Mouse (Mus musculus): ENCODE data around the gene Eng. TPM values are rescaled to one million over a fixed set of nuclear protein-coding genes. Genes with fewer than 3 reads are reported as not detected.

Eng gene
- polyA plus RNA-seq, 1 experiment from 2014 or later = 33.0 TPM

MicroRNAs encoded within 50 kb of the gene (microRNA counts, 519-probe panel; counts per million panel counts)
- microRNA mmu-miR-1954 (342 counts per million, percentile 67 among the panel's probes with 10 or more counts), microRNA mmu-miR-2861 (342 counts per million, percentile 67 among the panel's probes with 10 or more counts)

Small RNAs within 50 kb of the gene (microRNA-seq; reads per million reads assigned to microRNA genes)
- gene Gm47291 (not detected), gene Mir1954 (not detected), gene Mir2861 (not detected), gene Mir3960 (not detected), gene Mir8093 (not detected)

Other genes starting within 250 kb of the Eng start
- 5.7 and 6.0 TPM in 2 replicates for gene Naif1, start 196.1 kb upstream of the Eng start, polyA plus RNA-seq (2016; fragmentation: Nextera tagmentation; extraction: Ambion mirVana)
- gene Slc25a25, start 195.2 kb upstream of the Eng start, polyA plus RNA-seq (2016; fragmentation: Nextera tagmentation; extraction: Ambion mirVana) = 41.6 and 44.0 TPM in 2 replicates
- 11.5 and 14.4 TPM in 2 replicates for gene Fam102a, start 111.3 kb upstream of the Eng start, polyA plus RNA-seq (2016; fragmentation: Nextera tagmentation; extraction: Ambion mirVana)
- gene Dpm2, start 75.7 kb upstream of the Eng start, polyA plus RNA-seq (2016; fragmentation: Nextera tagmentation; extraction: Ambion mirVana) = 121 and 124 TPM in 2 replicates
- gene Pip5kl1, start 71.8 kb upstream of the Eng start, polyA plus RNA-seq (2016; fragmentation: Nextera tagmentation; extraction: Ambion mirVana) = 3.9 and 4.0 TPM in 2 replicates
- 0.25 and 0.69 TPM in 2 replicates for gene 9430097D07Rik, start 70.9 kb upstream of the Eng start, polyA plus RNA-seq (2016; fragmentation: Nextera tagmentation; extraction: Ambion mirVana)
- gene St6galnac4, start 59.5 kb upstream of the Eng start, polyA plus RNA-seq (2016; fragmentation: Nextera tagmentation; extraction: Ambion mirVana) = 20.4 and 21.4 TPM in 2 replicates
- gene St6galnac6, start 46.9 kb upstream of the Eng start, polyA plus RNA-seq (2016; fragmentation: Nextera tagmentation; extraction: Ambion mirVana) = 10.1 and 11.5 TPM in 2 replicates
- gene Ak1, start 24.8 kb upstream of the Eng start, polyA plus RNA-seq (2016; fragmentation: Nextera tagmentation; extraction: Ambion mirVana) = 46.6 and 50.4 TPM in 2 replicates
- gene Fpgs, start 57.5 kb downstream of the Eng start, polyA plus RNA-seq (2016; fragmentation: Nextera tagmentation; extraction: Ambion mirVana) = 16.4 and 17.3 TPM in 2 replicates
- 97.8 and 103 TPM in 2 replicates for gene Cdk9, start 66.5 kb downstream of the Eng start, polyA plus RNA-seq (2016; fragmentation: Nextera tagmentation; extraction: Ambion mirVana)
- gene Sh2d3c, start 74.5 kb downstream of the Eng start, polyA plus RNA-seq (2016; fragmentation: Nextera tagmentation; extraction: Ambion mirVana) = 41.8 and 45.1 TPM in 2 replicates
- gene 6330409D20Rik, start 94.4 kb downstream of the Eng start, polyA plus RNA-seq (2016; fragmentation: Nextera tagmentation; extraction: Ambion mirVana) = 2.1 and 3.1 TPM in 2 replicates
- 55.5 and 56.1 TPM in 2 replicates for gene Tor2a, start 110.6 kb downstream of the Eng start, polyA plus RNA-seq (2016; fragmentation: Nextera tagmentation; extraction: Ambion mirVana)
- 0.32 and 1.2 TPM in 2 replicates for gene Ttc16, start 129.0 kb downstream of the Eng start, polyA plus RNA-seq (2016; fragmentation: Nextera tagmentation; extraction: Ambion mirVana)
- gene Ptrh1, start 129.2 kb downstream of the Eng start, polyA plus RNA-seq (2016; fragmentation: Nextera tagmentation; extraction: Ambion mirVana) = 4.3 and 5.5 TPM in 2 replicates
- gene Cfap157, start 137.8 kb downstream of the Eng start, polyA plus RNA-seq (2016; fragmentation: Nextera tagmentation; extraction: Ambion mirVana) = 0.82 and 1.6 TPM in 2 replicates
- 121 and 130 TPM in 2 replicates for gene Stxbp1, start 200.7 kb downstream of the Eng start, polyA plus RNA-seq (2016; fragmentation: Nextera tagmentation; extraction: Ambion mirVana)
- gene Fam129b, start 229.5 kb downstream of the Eng start, polyA plus RNA-seq (2016; fragmentation: Nextera tagmentation; extraction: Ambion mirVana) = 39.6 and 40.3 TPM in 2 replicates

All from neural tube, embryonic 12.5 days (tissue).